Mouse (Mus musculus) left cerebral cortex, adult 2 months (tissue): Measurements from ENCODE around the gene Clpsl2. TPM values are rescaled to one million over a fixed set of nuclear protein-coding genes. Genes with fewer than 3 reads are reported as not detected.

ENCODE experiments used
- DNase-seq, 2 experiments: peaks; one replicate each; pipeline ENCODE4 v3.0.0; 2021 to 2022; ENCODE audit warnings: low spot score in 2 of 2, mixed read lengths in 1 of 2; ENCODE audit errors: extremely low spot score in 1 of 2
- H3K27ac ChIP-seq: fragments of 200-600 bp; 2 replicates; pipeline ENCODE4 v1.8.1; 2022
- H3K4me3 ChIP-seq: fragments of 200-600 bp; 2 replicates; pipeline ENCODE4 v1.8.1; 2022
- CTCF ChIP-seq: fragments of 200-600 bp; IDR thresholded peaks from 2 replicates; pipeline ENCODE4 v1.8.1; 2022; ENCODE audit warnings: antibody characterized with exemption, mild to moderate bottlenecking, moderate library complexity
- intact Hi-C: fragments of 180-260 bp; cut with DNase I; formaldehyde crosslinking; loops from one replicate; pipeline ENCODE4 v1.15.1; 2025
- total RNA-seq, 2 experiments: library from RNA; stranded (reverse); gene quantifications; 2 replicates each; pipeline ENCODE4 v1.2.3; 2021

The Clpsl2 gene
- total RNA-seq, 2 experiments from 2014 or later: not detected

DNA sequence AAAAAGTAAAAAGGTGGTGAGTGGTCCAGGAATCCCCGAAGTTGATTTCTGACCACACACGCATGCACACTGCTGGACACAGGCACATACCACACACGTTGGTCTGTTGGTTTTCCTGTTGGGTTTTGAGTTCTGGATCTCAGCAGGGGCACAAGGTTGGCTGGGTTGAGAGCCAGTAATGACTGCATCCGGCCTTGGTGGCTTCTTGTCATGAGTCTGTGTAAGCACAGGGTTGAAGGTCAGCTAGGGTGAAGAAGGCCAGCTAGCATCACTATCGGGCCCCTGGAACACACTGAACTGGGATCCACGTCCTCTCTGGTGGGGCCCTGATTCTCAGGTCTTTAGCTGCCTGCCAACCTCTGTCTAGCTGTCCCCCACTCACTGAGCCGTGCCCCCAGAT lies 23.3 kb downstream of the Clpsl2 start:
- H3K4me3 ChIP-seq: no peak overlapping the region
- intact Hi-C loops: no loop called here
- TF ChIP-seq CTCF: no peak
- no peak for DNase-seq
- H3K27ac ChIP-seq: no peak overlapping the region

DNA sequence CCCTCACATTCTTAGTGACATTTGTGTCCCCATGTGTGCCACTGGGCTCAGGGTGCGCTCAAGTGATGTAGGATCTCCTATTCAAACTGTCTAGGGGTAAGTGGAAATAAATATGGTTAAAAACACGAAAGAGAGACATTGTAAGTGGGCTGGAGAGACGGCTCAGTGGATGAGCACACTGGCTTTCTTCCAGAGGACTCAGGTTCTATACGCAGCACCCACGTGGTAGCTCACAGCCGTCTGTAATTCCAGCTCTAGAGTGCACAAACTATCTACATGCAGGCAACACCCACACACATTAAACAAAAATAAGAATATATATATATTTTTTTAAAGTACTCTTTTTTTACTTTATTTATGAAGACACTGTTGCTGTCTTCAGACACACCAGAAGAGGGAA lies 23.7 kb downstream of the Clpsl2 start:
- intact Hi-C loops: no loop called here
- no peak for TF ChIP-seq CTCF
- Histone ChIP-seq H3K27ac (no peak overlapping the region), H3K4me3 (no peak overlapping the region)
- DNase-seq: no peak

GRCm38 (mm10) chr17:28575244-28576125 lies 26.3 kb downstream of the Clpsl2 start, which contains the start of gene Lhfpl5:
Gene Lhfpl5, plus strand, starts transcription at chr17:28575641.
- Histone ChIP-seq H3K4me3 (peak within 1 kb of the TSS; percentile 23), H3K27ac (no peak within 1 kb of the TSS)
- DNase-seq: peak in 1 of 2 experiments; percentile 24
- intact Hi-C loops: no loop called here
- no peak for TF ChIP-seq CTCF

GRCm38 (mm10) chr17:28580396-28580795 lies 31.2 kb downstream of the Clpsl2 start:
- intact Hi-C loops: no loop called here
- no peak for TF ChIP-seq CTCF
- H3K27ac ChIP-seq: no peak overlapping the region
- no peak overlapping the region for H3K4me3 ChIP-seq
- no peak for DNase-seq

GRCm38 (mm10) chr17:28581056-28581455 lies 31.8 kb downstream of the Clpsl2 start:
- peak; percentile 24 for TF ChIP-seq CTCF
- no peak for DNase-seq

GRCm38 (mm10) chr17:28586509-28586908 lies 37.3 kb downstream of the Clpsl2 start:
- DNase-seq: no peak
- TF ChIP-seq CTCF: no peak
- H3K4me3 ChIP-seq: no peak overlapping the region
- intact Hi-C loops: no loop called here
- no peak overlapping the region for H3K27ac ChIP-seq

More at GRCm38 (mm10) chr17:28581056-28581455, 31.8 kb downstream of the Clpsl2 start:
- no peak overlapping the region for H3K4me3 ChIP-seq
- intact Hi-C loops: no loop called here
- H3K27ac ChIP-seq: no peak overlapping the region

- intact Hi-C loops: no loop called here
- DNase-seq: no peak
- H3K4me3 ChIP-seq: no peak overlapping the region
- no peak for TF ChIP-seq CTCF
- no peak overlapping the region for H3K27ac ChIP-seq
These were observed 39.4 kb downstream of the Clpsl2 start for GRCm38 (mm10) chr17:28588591-28588990.

- TF ChIP-seq CTCF: no peak
- Histone ChIP-seq H3K4me3 (no peak overlapping the region), H3K27ac (no peak overlapping the region)
- DNase-seq: no peak
- intact Hi-C loops: no loop called here
These were observed 41.4 kb downstream of the Clpsl2 start for GRCm38 (mm10) chr17:28590596-28590995.

DNA sequence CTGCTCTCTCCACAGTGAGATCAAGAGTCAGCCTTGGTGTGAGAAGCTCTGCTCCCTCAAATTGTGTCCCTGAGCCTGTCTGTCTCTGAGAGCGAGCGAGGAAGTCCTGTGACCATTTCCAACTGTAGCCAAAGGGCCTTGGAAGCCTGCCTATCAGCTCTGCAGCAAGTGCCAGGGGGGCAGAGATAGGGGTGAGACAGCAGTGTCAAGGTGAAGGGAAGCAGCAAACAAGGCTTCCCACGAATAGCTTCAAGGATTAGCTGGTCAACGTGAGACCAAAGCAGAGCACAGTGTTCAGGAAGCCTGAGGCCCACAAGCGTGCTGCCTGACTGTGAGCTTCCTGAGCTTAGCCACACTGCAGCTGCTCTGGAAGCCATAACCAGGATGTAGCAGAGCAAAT lies 42.3 kb downstream of the Clpsl2 start:
- intact Hi-C loops: no loop called here
- no peak overlapping the region for H3K4me3 ChIP-seq
- no peak for DNase-seq
- no peak overlapping the region for H3K27ac ChIP-seq
- TF ChIP-seq CTCF: no peak

- TF ChIP-seq CTCF: peak; percentile 95
- no peak overlapping the region for H3K27ac ChIP-seq
- intact Hi-C loops: loop anchor here (1.0 kb wide), 1 partner anchor 55 kb away; no protein-coding TSS in a partner anchor
These were observed 43.8 kb downstream of the Clpsl2 start for GRCm38 (mm10) chr17:28592998-28593397.

DNA sequence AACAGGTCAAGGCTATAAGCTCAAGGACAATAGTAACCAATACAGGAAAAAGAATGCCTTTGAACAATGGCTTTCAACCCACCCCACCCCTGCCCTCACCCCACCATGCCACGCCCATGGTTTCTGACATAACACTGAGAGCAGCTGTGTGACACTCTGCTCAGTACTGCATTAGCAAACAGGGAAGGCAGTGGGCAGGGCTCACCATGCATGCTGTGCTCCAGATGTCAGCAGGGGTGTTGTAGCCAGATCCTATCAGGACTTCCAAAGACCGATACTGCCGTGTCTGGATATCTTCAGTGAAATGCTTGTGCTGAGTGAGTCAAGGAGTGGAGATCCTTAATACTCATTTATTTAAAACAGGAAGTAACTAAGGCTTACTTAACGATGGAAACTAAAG lies 44.8 kb downstream of the Clpsl2 start:
- intact Hi-C loops: loop anchor here (1.0 kb wide), 1 partner anchor 54 kb away; no protein-coding TSS in a partner anchor
- TF ChIP-seq CTCF: no peak
- Histone ChIP-seq H3K4me3 (no peak overlapping the region), H3K27ac (no peak overlapping the region)
- no peak for DNase-seq

More at GRCm38 (mm10) chr17:28592998-28593397, 43.8 kb downstream of the Clpsl2 start:
- peak; percentile 74 to 84 for DNase-seq
- no peak overlapping the region for H3K4me3 ChIP-seq

DNA sequence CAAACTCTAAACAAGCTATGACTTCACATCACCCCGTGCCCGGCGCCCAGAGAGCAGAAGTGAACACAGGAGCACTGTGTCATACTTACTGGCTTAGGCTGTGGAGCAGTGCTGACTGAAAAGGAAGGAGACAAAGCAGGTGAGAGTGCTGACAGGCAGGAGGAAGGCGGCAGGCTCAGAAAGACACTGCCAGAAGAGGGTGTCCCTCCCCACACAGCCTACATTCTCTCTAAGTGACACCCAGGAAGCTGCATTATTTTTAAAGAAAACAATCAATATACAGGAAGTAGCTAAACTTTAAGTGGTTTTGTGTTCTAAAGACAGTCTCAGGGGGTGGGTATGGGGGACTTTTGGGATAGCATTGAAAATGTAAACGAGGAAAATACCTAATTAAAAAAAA lies 51.6 kb downstream of the Clpsl2 start:
- Histone ChIP-seq H3K4me3 (no peak overlapping the region), H3K27ac (no peak overlapping the region)
- no peak for DNase-seq
- intact Hi-C loops: no loop called here
- no peak for TF ChIP-seq CTCF
